Mouse (Mus musculus): ENCODE results near the gene Trub2. TPM values are rescaled to one million over a fixed set of nuclear protein-coding genes. Genes with fewer than 3 reads are reported as not detected.

Trub2 gene
- total RNA-seq, 1 experiment from 2014 or later = 45.7 TPM

- ATAC-seq (replicated peaks; ENCODE audit: low read depth, poor library complexity, severe bottlenecking) = no peak
These were observed 55.7 kb downstream of the Trub2 start for GRCm38 (mm10) chr2:29732559-29732958.

DNA sequence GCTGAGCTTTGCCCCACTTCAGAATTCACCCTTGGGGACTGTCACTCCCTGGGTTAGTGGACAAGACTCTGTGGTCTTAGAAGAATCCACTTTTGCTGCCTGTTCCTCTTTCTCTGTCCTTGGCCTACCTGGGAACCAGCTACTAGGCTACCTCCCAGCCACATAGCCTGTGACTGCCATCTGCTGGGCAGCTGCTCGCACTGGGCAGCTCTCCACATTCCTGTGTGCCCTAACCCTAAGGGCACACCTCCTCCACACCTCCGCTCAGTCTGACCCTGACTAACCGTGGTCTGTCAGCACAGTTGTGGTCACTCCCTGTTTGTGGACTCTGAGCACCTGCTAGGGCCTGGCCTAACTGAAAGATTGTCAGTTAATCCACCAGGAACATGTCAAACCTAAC lies 56.8 kb downstream of the Trub2 start:
- peak; percentile 85 for ATAC-seq (replicated peaks; ENCODE audit: low read depth, poor library complexity, severe bottlenecking)

- no peak for ATAC-seq (replicated peaks; ENCODE audit: low read depth, poor library complexity, severe bottlenecking)
These were observed 58.8 kb downstream of the Trub2 start for GRCm38 (mm10) chr2:29729500-29729899.

- peak; percentile 52; the same call in 1 of the 2 replicates for ATAC-seq (replicated peaks; ENCODE audit: low read depth, poor library complexity, severe bottlenecking)
These were observed 63.5 kb downstream of the Trub2 start for GRCm38 (mm10) chr2:29724664-29725365.

DNA sequence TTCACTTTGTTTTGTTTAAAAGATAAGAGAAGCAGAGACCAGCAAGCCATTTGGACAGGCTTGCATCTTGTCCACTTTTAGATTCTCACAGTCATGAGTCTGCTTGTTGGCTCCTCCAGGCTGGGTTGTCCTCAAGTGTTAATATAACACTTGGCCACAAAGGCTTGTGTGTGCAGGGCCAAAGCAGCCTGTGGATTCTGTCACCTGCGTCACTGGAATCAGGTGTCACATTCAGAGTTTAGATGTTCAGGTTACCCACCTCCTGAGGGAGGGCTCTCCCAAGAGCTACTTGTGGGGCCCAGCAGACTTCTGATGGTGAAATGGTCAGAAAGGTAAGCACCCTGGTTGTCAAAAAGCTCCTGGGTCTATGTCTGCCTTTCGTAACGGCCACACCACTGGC lies 65.2 kb downstream of the Trub2 start:
- ATAC-seq (replicated peaks; ENCODE audit: low read depth, poor library complexity, severe bottlenecking) = no peak

- ATAC-seq (replicated peaks; ENCODE audit: low read depth, poor library complexity, severe bottlenecking) = no peak
These were observed 69.7 kb downstream of the Trub2 start for GRCm38 (mm10) chr2:29718581-29718980.

GRCm38 (mm10) chr2:29716691-29717090 lies 71.6 kb downstream of the Trub2 start:
- no peak for ATAC-seq (replicated peaks; ENCODE audit: low read depth, poor library complexity, severe bottlenecking)

GRCm38 (mm10) chr2:29716143-29716542 lies 72.2 kb downstream of the Trub2 start:
- ATAC-seq (replicated peaks; ENCODE audit: low read depth, poor library complexity, severe bottlenecking) = no peak

- no peak for ATAC-seq (replicated peaks; ENCODE audit: low read depth, poor library complexity, severe bottlenecking)
These were observed 74.2 kb downstream of the Trub2 start for GRCm38 (mm10) chr2:29714127-29714526.

DNA sequence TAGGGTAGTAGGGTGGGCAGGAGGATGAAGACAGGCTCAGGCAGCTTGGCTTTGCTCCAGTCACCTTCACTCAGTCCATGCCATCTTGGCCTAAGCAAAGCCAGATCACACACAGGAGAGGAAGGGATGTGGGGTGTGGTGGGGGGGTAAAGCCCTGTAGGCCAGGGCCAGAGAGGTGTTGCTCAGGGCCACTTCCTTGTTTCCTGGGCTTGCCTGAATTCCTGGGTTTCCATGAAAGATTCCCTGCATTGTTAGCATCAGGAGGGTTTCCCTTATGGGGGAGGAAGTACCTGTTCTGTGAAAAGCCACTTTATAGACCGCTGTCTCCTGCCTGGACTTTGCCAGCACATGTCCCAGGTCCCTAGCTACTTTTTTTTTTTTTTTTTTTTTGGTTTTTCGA lies 74.8 kb downstream of the Trub2 start:
- no peak for ATAC-seq (replicated peaks; ENCODE audit: low read depth, poor library complexity, severe bottlenecking)

GRCm38 (mm10) chr2:29711877-29712276 lies 76.4 kb downstream of the Trub2 start:
- ATAC-seq (replicated peaks; ENCODE audit: low read depth, poor library complexity, severe bottlenecking) = no peak

Other genes with a start within 250 kb of the Trub2 start
- gene Rapgef1, start 168.8 kb downstream of the Trub2 start, total RNA-seq (2017) = 25.4 and 40.5 TPM in 2 replicates
- not detected in 2 replicates for gene Gm13420, start 36.8 kb downstream of the Trub2 start, total RNA-seq (2017)
- gene Gm13547, start 29.2 kb downstream of the Trub2 start, total RNA-seq (2017) = not detected in 2 replicates
- 7.4 and 10.3 TPM in 2 replicates for gene Coq4, start 1.0 kb downstream of the Trub2 start, total RNA-seq (2017)
- gene Slc27a4, start 14.1 kb upstream of the Trub2 start, total RNA-seq (2017) = 3.3 and 5.9 TPM in 2 replicates
- 20.1 and 23.9 TPM in 2 replicates for gene Urm1, start 31.6 kb upstream of the Trub2 start, total RNA-seq (2017)
- 9.8 and 14.0 TPM in 2 replicates for gene Cercam, start 80.7 kb upstream of the Trub2 start, total RNA-seq (2017)
- 76.4 and 93.2 TPM in 2 replicates for gene Odf2, start 100.7 kb upstream of the Trub2 start, total RNA-seq (2017)
- 71.3 and 85.0 TPM in 2 replicates for gene Gle1, start 146.9 kb upstream of the Trub2 start, total RNA-seq (2017)
- 84.1 and 89.2 TPM in 2 replicates for gene Sptan1, start 177.1 kb upstream of the Trub2 start, total RNA-seq (2017)

All from common myeloid progenitor, adult 5-6 weeks (primary cell).